Mouse (Mus musculus) liver, embryonic 12.5 days (tissue): ENCODE data around the gene Ski. TPM values are rescaled to one million over a fixed set of nuclear protein-coding genes. Genes with fewer than 3 reads are reported as not detected.
A peak's percentile ranks its signal among the peaks of the same experiment; 100 is the strongest.

Experiments used
- ATAC-seq: fragments of 200-750 bp; cut with Nextera tagmentation; 2 replicates; pipeline ENCODE4 v1.8.0; 2017; ENCODE audit warnings: moderate number of reproducible peaks, mild to moderate bottlenecking, moderate library complexity
- H3K27ac ChIP-seq: fragments of 300-500 bp; sonication (generic); 2 replicates; pipeline ENCODE4 v1.5.1; 2016; ENCODE audit warnings: mild to moderate bottlenecking
- H3K27me3 ChIP-seq: fragments of 300-500 bp; sonication (generic); replicated peaks from 2 replicates; pipeline ENCODE4 v1.6.1; 2016; ENCODE audit warnings: mild to moderate bottlenecking, moderate library complexity
- H3K36me3 ChIP-seq: fragments of 300-500 bp; sonication (generic); 2 replicates; pipeline ENCODE4 v1.6.1; 2016; ENCODE audit warnings: mild to moderate bottlenecking, moderate library complexity
- H3K4me1 ChIP-seq: fragments of 300-500 bp; sonication (generic); 2 replicates; pipeline ENCODE4 v1.6.1; 2016
- H3K4me2 ChIP-seq: fragments of 300-500 bp; sonication (generic); 2 replicates; pipeline ENCODE4 v1.6.1; 2016; ENCODE audit warnings: mild to moderate bottlenecking, moderate library complexity
- H3K4me3 ChIP-seq: fragments of 300-500 bp; sonication (generic); 2 replicates; pipeline ENCODE4 v1.5.1; 2016; ENCODE audit warnings: mild to moderate bottlenecking, moderate library complexity
- H3K9ac ChIP-seq: fragments of 300-500 bp; sonication (generic); 2 replicates; pipeline ENCODE4 v1.6.1; 2016; ENCODE audit warnings: mild to moderate bottlenecking, moderate library complexity
- H3K9me3 ChIP-seq: fragments of 300-500 bp; sonication (generic); replicated peaks from 2 replicates; pipeline ENCODE4 v1.6.1; 2016; ENCODE audit warnings: mild to moderate bottlenecking, moderate library complexity
- WGBS: fragments of 180-500 bp; shearing (Covaris S2); methylation state at CpG from one replicate; pipeline ENCODE4 v1.1.7; 2016; ENCODE audit not compliant: insufficient replicate concordance; 5-methylcytosine and 5-hydroxymethylcytosine counted together
- polyA plus RNA-seq: library from polyadenylated mRNA; unstranded; fragments of >200 nt; fragmentation: Nextera tagmentation; extraction: Ambion mirVana; gene quantifications from 2 replicates; pipeline ENCODE4 v1.2.1, GENCODE M21; 2016

Gene Ski
- polyA plus RNA-seq, 1 experiment from 2014 or later, result 3.5 TPM

- no peak for ATAC-seq
- Histone ChIP-seq H3K4me1 (peaks cover 15% of the 10 kb centered on the region), H3K4me3 (no peak overlapping the region), H3K36me3 (no peaks in the 10 kb centered on the region), H3K4me2 (no peak overlapping the region), H3K9me3 (no peaks in the 10 kb centered on the region), H3K27ac (no peak overlapping the region), H3K27me3 (peaks cover 7% of the 10 kb centered on the region; the same call in 1 of the 2 replicates), H3K9ac (no peak overlapping the region)
- 82% methylated on average over 10 of the region's 10 CpGs for WGBS
Observed at GRCm38 (mm10) chr4:155129132-155129917, 93.1 kb downstream of the Ski start.

GRCm38 (mm10) chr4:155128411-155128810 lies 94.0 kb downstream of the Ski start:
- Histone ChIP-seq H3K4me3 (no peak overlapping the region), H3K4me1 (peaks cover 22% of the 10 kb centered on the region), H3K27ac (no peak overlapping the region), H3K36me3 (no peaks in the 10 kb centered on the region), H3K27me3 (peaks cover 4% of the 10 kb centered on the region; the same call in 1 of the 2 replicates), H3K9ac (no peak overlapping the region), H3K4me2 (no peak overlapping the region), H3K9me3 (no peaks in the 10 kb centered on the region)
- WGBS, result 84% methylated on average over 15 of the region's 15 CpGs
- no peak for ATAC-seq

DNA sequence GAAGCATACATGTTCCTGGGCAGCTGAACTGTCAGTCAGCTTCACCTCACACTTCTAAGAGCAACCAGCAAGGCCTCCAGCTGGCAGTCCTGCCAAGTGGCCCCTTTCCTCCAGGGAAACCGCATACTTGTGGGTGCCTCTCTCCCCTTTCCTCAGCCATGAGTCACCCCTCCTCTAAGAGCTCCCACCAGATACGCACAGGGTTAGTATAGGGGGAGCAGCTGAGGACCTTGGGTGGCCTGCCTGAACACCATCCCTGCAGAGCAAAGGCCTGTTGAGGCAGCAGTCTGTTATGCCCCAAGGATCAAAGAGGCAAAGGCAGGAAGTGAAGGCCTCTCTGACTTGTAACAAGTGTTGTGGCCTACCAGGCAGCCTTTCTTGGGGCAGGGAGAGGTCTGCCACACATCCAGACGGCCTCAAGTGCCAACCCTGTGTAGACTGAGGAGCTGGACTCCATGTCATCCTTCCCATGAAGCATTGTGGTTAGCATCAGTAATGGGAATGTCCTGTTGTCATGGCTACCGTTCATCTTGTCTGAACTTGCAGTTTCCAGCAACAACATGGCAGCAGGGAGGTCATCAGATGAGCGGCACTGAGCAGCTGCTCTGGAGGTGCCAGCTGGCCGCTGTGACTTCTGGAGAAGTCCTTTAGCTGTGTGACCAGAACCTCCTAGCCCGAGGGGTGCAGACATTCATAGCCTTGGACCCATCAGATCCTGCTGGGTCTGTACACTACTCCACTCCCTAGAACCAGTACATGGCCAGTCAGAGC lies 95.6 kb downstream of the Ski start:
- Histone ChIP-seq H3K27ac (no peak overlapping the region), H3K4me1 (peaks cover 36% of the 10 kb centered on the region)
- ATAC-seq, result no peak

DNA sequence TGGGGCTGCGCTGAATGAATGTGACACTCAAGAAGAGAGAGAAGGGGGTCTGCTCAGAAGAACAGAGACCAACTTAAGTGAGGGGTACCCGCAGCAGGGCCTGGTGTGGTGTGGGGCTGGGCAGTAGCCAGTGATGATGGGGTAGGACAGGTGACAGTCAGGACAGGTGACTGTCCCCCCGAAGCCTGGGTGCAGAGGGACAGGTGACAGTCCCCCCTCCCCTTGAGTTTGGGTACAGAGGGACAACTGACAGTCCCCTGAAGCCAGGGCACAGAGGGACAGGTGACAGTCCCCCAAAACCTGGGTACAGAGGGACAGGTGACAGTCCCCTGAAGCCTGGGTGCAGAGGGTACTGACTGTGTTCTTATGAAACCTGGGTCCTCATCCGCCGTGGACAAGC lies 96.2 kb downstream of the Ski start:
- H3K9ac ChIP-seq, result no peak overlapping the region
- H3K27ac ChIP-seq, result no peak overlapping the region
- H3K4me1 ChIP-seq, result peaks cover 42% of the 10 kb centered on the region
- no peak overlapping the region for H3K4me3 ChIP-seq
- no peak overlapping the region for H3K4me2 ChIP-seq
- H3K27me3 ChIP-seq, result no peaks in the 10 kb centered on the region
- WGBS, result 70% methylated on average over 5 of the region's 5 CpGs
- no peaks in the 10 kb centered on the region for H3K9me3 ChIP-seq
- no peaks in the 10 kb centered on the region for H3K36me3 ChIP-seq
- no peak for ATAC-seq

More for the DNA sequence above, 95.6 kb downstream of the Ski start:
- Histone ChIP-seq H3K9me3 (no peaks in the 10 kb centered on the region), H3K27me3 (0 out of 2 replicates have a peak, but pooled peaks cover 1% of the 10 kb centered on the region), H3K4me2 (no peak overlapping the region), H3K36me3 (no peaks in the 10 kb centered on the region), H3K9ac (no peak overlapping the region), H3K4me3 (no peak overlapping the region)
- 64% methylated on average over 7 of the region's 7 CpGs for WGBS

GRCm38 (mm10) chr4:155125310-155125709 lies 97.1 kb downstream of the Ski start:
- Histone ChIP-seq H3K9me3 (no peaks in the 10 kb centered on the region), H3K4me1 (peaks cover 51% of the 10 kb centered on the region), H3K36me3 (no peaks in the 10 kb centered on the region), H3K4me3 (no peak overlapping the region), H3K27ac (no peak overlapping the region), H3K9ac (no peak overlapping the region), H3K27me3 (no peaks in the 10 kb centered on the region), H3K4me2 (0 out of 2 replicates have a peak overlapping the region, but pooled peaks have one; percentile 4)
- 19% methylated on average over 7 of the region's 7 CpGs for WGBS
- ATAC-seq, result peak; percentile 48

DNA sequence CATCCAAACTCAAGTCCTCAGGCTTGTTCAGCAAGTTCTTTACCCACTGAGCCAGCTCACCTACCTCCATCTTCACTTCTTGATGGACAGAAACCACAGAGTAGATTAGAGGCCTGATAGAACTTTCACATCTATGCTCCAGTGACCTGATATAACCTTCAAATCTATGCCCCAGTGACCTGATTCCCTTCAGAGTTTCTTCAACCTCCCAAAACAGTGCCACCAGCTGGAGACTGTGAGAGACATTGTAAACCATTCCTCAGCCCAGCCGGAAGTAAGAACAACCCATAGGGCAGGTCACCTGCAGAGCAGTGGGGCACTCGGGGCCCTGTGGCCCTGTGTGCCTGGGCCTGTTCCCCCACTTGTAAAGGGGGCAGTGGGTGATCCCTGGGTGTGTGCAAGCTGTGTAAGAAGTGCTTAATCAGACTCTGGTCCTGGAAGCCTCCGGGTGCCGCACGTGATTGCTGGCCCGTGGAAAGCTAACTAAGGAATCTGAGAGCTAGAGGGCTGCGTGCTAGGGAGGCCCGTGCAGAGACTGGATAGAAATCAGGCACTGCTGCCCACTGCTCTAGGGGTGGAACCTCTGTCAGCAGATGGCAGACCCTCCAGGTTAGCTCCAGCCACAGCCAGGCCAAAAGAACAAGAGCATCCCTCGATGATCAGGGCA lies 98.4 kb downstream of the Ski start:
- 73% methylated on average over 9 of the region's 9 CpGs for WGBS
- Histone ChIP-seq H3K9ac (no peak overlapping the region), H3K9me3 (no peaks in the 10 kb centered on the region), H3K27me3 (no peaks in the 10 kb centered on the region), H3K4me1 (peaks cover 61% of the 10 kb centered on the region), H3K36me3 (no peaks in the 10 kb centered on the region), H3K4me2 (no peak overlapping the region), H3K27ac (no peak overlapping the region), H3K4me3 (no peak overlapping the region)
- ATAC-seq, result no peak

DNA sequence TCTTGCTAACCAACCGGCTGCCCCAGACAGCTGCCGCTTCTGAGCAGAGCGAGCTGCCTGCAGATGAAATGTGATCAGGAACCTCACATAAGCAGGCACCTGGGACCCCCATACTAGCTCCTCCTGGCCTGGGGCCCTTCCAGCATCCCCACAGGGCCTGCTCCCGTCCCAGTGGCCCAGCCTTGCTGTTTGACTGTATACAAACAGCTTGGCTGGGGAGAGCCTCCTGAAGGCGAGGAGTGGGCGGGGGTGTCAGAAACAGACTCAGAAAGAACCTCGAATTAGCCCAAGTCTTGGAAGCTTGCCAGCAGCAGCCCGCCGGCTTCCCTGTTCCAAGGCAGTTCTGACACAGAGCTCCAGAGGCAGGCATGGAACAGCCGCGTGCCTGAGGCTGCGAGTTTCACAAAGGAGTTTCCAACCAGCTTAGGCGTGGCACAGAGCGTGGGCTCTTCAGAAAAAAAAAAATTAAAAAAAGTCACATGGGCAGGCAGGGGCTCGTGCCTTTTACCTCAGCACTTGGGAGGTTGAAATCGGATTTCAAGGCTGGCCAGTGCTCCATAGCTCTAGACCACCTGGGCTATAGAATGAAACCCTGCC lies 99.8 kb downstream of the Ski start:
- no peak overlapping the region for H3K4me2 ChIP-seq
- H3K27ac ChIP-seq, result no peak overlapping the region
- no peaks in the 10 kb centered on the region for H3K36me3 ChIP-seq
- WGBS, result 61% methylated on average over 16 of the region's 16 CpGs
- no peak overlapping the region for H3K9ac ChIP-seq
- H3K4me1 ChIP-seq, result peaks cover 74% of the 10 kb centered on the region
- ATAC-seq, result no peak
- H3K4me3 ChIP-seq, result no peak overlapping the region
- no peaks in the 10 kb centered on the region for H3K27me3 ChIP-seq
- no peaks in the 10 kb centered on the region for H3K9me3 ChIP-seq

GRCm38 (mm10) chr4:155121915-155122443 lies 100.4 kb downstream of the Ski start:
- Histone ChIP-seq H3K9me3 (no peaks in the 10 kb centered on the region), H3K27me3 (no peaks in the 10 kb centered on the region), H3K4me3 (no peak overlapping the region), H3K4me2 (no peak overlapping the region), H3K9ac (no peak overlapping the region), H3K27ac (no peak overlapping the region), H3K36me3 (no peaks in the 10 kb centered on the region), H3K4me1 (peaks cover 79% of the 10 kb centered on the region)
- no peak for ATAC-seq
- WGBS, result 67% methylated on average over 6 of the region's 6 CpGs

DNA sequence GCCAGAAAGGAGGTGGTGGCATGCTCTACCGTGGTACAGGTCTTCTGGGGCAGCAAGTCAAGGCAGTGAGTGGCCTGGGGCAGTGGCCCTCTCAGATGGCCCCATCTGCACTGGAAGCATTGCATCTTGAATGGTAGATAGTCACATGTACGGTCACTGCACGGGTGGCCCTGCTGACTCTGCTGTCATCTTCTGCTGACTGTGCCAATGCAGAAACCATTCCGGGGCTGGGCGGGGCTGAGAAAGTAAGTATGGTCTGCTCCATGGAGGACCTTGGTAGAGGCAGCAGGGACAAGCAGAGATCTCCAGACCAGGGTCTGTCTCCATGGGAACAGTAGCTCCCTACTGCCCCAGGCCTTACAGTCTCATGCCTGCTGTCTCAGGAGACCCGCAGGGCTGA lies 101.2 kb downstream of the Ski start:
- ATAC-seq, result no peak
- H3K27me3 ChIP-seq, result no peaks in the 10 kb centered on the region
- H3K9me3 ChIP-seq, result no peaks in the 10 kb centered on the region
- WGBS, result 87% methylated on average over 6 of the region's 6 CpGs
- H3K9ac ChIP-seq, result no peak overlapping the region
- no peak overlapping the region for H3K4me3 ChIP-seq
- no peaks in the 10 kb centered on the region for H3K36me3 ChIP-seq
- H3K4me1 ChIP-seq, result peaks cover 87% of the 10 kb centered on the region
- no peak overlapping the region for H3K4me2 ChIP-seq
- H3K27ac ChIP-seq, result peak overlapping the region; percentile 56

DNA sequence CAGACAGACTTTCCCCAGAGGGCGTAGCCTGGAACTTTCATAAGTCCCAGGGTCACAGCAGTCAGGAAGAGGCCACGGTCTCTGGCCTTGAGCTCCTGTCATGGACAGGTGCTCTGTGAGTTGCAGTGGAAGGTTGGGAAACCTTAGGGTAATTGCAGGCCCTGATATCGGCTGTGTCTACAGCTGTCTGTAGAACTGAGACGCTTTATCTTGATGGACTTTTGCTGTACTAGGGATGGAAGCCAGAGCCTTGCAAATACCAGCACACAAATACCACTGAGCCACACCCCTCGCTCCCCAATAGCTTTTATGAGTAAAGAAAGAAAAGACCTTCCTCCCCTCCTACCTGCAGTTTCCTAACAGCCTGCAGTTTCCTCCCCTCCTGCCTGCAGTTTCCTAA lies 101.8 kb downstream of the Ski start:
- peak; percentile 43 for ATAC-seq
- Histone ChIP-seq H3K36me3 (no peaks in the 10 kb centered on the region), H3K4me3 (no peak overlapping the region), H3K9me3 (no peaks in the 10 kb centered on the region), H3K4me2 (no peak overlapping the region), H3K27me3 (no peaks in the 10 kb centered on the region), H3K4me1 (peaks cover 87% of the 10 kb centered on the region), H3K27ac (peak overlapping the region; percentile 56), H3K9ac (no peak overlapping the region)
- 44% methylated on average over 5 of the region's 5 CpGs for WGBS

GRCm38 (mm10) chr4:155120038-155120437 lies 102.4 kb downstream of the Ski start:
- ATAC-seq, result no peak
- peak overlapping the region; percentile 56 for H3K27ac ChIP-seq

More at GRCm38 (mm10) chr4:155120038-155120437, 102.4 kb downstream of the Ski start:
- H3K27me3 ChIP-seq, result no peaks in the 10 kb centered on the region
- H3K4me3 ChIP-seq, result no peak overlapping the region
- no peak overlapping the region; the same call in 1 of the 2 replicates for H3K9ac ChIP-seq
- 80% methylated on average over 7 of the region's 7 CpGs for WGBS
- H3K4me2 ChIP-seq, result no peak overlapping the region
- H3K4me1 ChIP-seq, result peaks cover 82% of the 10 kb centered on the region
- H3K9me3 ChIP-seq, result no peaks in the 10 kb centered on the region
- H3K36me3 ChIP-seq, result no peaks in the 10 kb centered on the region
